Mouse (Mus musculus) frontal cortex, postnatal 10 days (tissue): Measurements from ENCODE around the gene Cxcl17.
"Not testable (repeated sequence)": the region's sequence is repeated elsewhere in the genome, so short reads cannot be mapped to it uniquely, and the experiment has no call there.

Experiments used
- DNase-seq, 2 experiments: peaks; one replicate each; pipeline ENCODE4 v3.0.0; 2022; ENCODE audit warnings: low spot score in 2 of 2, mixed read lengths in 1 of 2

The Cxcl17 gene

DNA sequence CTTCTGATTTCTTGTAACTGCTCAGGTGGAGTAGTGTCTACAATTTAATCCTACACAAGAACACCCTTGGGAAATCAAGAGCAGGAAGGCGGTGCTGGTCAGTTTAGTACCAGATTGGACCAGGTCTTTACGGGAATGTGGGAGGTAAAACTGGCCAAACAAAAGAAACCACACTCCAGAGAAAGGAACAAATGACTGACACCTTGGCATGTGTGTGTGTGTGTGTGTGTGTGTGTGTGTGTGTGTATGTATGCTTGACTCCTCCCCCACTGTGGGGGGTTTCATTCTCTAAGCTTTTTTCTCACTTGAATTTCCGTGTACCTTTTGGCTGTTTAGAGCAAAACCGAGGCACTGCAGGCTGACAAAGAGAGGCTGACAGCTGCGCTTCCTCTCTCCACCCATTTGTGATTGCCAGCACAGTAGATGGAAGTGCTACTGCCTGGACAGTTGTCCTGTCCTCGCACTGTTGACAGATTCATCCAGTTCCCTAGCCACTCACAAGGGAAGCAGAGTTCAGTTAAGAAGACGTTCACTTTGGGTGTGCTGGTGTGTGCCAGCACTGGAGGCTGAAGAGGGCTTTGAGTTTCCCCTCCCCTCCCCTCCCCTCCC, at the start of gene Cxcl17:
Gene Cxcl17, minus strand, starts transcription at position 54 of the 609 bp plus-strand sequence.
- no peak for DNase-seq

DNA sequence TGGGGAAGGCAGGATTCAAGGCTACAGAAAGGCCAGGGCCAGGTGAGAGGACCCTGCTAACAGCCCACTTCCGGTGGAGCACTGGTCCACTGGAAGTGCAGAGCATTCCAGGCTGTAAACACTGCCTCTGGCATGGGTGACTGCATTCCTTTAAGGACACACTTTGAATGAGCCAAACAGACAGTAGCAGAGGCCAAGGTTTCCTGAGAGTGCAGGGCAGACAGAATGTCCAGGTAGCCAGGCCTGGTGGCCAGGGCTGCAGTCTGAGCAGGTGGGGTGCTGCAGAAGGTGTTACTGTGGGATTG, 49.3 kb upstream of the Cxcl17 start:
- not testable (repeated sequence) for DNase-seq

DNA sequence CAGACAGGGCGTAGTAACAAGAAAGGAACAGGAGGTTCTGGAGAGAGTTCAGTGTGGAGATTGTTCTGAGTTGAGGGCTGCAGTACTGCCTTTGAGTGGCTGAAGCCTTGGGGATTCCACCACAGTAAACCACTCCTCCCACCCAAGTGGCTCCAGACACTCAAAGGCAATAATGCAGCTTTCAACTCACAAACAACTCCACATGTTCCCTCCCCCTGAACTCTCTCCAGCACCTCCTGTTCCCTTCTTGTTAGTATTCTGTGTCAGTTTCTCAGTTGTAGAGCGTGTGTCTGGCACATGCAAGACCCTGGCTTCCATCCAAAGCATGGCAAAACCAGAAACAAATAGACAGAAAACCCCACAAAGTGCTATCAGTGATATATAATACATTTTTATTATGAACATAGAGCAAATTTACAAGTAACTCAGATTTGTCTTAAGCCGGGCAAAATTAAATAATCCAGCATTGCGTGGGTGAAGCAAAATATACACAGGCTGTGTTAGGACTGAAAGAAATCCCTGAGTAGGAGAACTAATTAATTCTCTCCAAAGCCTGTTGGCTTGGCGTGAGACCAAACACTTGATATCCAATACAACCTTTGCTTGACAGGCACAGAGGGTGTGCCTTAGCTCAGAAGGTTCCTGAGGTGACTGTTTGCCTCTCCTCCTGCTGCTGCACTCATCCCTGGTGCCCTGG, 48.8 kb upstream of the Cxcl17 start:
- peak; percentile 17 to 22 for DNase-seq

DNA sequence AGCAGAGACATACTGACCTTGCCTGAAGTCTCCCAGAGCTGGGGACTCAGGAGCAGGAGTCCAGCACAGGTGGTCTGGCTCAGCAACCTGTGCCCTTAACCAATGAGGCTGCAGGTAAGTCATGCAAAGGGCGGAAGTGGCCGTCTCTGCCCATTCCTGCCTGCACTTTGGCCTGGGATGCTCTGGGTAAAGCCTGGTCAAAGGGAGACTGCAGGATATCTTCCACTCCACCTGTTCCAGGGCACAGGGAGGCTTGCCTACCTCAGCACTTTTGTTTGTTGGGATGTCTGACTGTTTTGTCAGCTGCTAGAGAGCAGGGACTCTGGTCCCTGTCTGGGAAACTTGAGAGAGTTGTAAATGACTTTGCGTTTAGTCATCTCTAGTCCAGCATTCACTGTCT, 39.4 kb upstream of the Cxcl17 start:
- no peak for DNase-seq

DNA sequence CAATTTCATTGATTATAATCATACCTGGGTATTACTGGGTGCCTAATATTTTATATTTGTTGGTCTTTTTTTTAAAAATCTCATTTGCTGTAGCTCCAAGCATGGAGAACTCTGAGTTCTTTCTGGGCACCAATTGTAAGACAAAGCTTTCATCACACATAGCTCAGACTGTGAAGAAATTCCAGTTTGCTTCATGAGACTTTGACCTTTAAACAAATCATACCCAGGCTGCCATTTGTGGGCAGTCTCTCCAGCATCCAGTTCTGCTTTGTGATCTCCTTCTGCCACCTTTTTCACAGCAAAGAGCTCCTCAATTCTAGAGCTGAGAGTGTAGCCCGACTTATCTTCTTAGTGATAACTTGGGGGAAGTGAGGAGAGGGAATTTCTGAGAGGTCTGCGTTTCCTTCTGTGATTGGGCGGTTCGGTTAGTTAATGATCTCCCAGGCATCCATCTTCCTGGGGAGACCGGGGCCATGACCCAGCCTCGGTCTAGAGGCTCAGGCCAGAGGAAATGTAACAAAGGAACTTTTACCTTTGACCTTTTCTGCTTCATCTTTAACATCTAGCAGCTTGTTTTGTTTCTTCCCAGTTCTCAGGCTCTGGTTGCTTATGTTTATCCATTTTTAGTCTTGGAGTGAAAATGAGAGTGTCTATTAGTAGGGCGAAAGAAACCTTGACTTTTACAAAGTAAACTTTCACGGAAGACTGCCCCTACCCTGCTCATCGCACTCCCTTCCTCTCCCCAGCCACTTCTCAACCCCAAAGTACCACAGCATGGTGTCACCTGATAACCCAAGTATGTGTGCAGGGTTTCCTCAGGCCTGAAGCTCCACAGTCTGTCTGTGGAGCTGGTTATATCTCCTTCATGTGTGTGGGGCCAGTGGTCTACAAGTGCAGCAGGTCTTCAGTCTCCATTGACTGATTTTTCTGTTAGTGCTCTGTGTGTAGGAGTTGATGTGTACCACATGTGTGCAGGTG, 37.5 kb upstream of the Cxcl17 start:
- no peak for DNase-seq

DNA sequence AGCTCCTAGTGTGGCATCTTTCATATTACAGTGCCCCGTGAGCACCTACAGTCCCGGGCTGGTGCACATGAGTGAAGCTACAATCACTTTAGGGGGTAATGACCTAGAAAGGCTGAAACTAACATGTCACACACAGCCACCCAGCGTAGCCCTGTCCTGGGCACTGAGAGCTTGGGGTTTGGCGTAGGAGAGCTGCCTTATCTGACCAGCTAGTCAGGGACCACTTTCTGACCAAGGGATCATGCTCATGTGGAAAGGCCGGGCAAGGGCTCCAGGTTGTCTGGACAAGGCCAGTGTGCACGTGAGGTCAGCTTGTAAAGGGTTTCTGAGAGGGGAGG, 28.1 kb upstream of the Cxcl17 start:
- no peak for DNase-seq

DNA sequence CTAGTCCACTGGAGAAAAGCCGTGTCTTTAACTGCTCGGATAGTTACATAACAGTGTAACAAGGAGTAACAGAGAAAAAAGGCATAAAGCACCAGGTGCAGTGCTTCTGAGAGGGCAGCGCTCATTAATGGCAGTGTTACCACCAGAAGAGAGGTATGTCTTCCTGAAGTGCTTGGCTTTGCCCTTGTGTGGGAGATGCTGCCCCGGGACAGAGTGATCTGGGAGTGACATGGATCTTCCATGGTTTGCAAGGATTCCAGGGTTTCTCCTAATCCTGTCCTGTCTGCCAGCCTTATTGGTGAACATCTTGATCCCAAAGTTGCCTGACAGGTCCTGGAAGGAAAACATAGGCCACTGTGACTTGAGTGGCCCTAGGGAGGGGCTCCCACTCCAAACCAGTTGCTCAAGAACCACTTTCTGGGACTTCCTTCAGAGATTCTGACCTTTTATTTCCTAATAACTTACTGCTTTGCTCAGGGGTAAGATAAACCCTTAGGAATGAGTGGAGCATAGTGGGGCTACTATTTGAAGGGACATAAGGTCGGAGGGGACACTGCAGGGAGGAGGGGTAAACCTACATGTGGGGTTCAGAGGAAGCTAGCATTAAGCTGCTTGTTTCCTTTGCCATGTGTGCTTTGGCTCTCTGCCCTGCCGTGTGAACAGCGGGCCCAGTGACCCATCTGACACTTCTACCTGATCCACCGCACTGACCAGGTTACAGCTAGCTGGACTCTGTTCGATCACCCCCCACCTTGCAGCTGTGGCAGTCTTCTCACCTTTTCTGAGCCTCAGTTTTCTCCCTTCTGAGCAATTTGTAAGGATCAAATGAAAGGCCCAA, 27.5 kb upstream of the Cxcl17 start:
- no peak for DNase-seq

DNA sequence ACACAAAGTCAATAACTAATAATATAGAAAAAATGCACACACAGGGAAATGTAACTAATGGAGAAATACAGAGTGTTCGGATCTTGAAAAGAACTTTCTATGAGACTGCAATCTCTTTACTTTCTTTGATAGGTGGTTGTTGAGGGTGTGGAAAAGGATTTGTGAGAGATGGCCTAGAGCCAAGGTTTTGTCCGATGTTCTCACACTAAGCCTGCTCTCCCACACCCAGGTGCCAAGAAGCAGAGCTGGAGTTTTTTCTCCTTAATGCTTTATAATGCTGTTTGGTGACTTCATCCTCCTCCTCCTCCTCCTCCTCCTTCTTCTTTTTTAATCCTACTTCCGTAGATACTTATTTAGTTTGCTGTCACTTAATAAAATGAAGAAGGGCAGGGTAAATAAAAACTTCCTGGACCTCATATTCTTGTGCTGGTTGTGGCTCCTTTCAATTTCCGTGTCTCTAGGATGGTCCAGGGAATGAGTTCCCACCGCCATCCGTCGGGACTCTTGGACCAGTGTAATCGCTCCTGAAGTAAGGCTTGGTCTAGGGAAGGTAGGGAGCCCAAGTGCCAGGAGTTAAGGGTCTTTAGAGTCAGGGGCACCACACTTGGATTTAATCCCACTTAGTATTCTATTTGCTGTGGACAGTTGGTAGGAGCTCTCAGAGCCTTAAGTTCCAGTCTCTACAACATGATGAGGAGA, 26.6 kb upstream of the Cxcl17 start:
- no peak for DNase-seq

DNA sequence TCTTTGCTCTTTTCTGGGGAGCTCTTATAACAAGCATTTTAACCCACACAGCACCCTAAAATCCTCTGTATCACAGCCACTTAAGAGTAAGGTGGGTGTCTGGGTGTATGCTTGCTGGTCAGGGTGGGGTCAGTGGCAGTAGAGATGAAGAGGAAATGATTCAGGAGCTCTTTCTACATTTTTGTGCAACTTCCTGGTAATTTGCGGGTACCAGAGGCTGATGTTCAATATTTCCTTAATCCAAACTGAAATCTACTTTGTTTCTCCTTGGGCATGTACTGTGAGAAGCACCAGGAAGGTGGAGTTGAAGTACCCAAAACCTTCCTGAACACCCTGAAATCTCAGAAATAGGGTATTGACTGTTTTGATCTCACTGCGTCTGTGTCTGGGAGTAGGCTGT, 24.0 kb upstream of the Cxcl17 start:
- DNase-seq: no peak

DNA sequence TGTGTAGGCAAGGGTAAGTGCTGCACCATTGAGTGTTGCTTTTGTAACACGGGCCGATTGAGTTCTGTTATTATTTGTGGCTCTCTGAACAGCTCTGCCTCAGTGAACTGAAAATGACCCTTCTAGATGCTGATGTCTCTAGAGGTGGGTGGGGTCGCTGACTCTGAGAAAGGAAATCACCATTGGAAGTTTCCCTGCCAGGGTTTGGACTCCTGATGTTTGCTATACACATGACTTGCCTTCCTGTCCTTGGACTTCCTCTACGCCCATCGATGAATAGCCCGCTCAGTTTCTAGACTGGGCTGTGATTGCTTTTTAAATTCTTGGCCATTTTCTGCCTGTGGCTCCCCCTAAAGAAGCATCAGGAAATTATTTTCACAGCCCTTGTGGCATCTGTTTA, 23.5 kb upstream of the Cxcl17 start:
- no peak for DNase-seq

DNA sequence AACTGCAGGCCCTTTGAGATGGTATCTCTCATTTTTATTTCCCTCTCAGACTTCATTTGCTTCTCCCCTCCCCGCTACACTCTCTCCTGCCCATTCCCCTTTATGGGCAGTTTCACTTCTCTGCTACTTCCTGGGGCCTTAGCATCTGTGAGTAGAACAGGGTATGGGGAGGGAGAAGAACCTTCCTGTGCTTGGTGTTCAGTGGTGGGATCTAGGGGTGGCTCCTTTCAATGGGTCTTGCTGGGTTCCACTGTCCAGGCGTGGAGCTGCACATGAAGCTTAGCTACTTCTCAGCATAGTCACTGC, 22.8 kb upstream of the Cxcl17 start:
- DNase-seq: no peak

DNA sequence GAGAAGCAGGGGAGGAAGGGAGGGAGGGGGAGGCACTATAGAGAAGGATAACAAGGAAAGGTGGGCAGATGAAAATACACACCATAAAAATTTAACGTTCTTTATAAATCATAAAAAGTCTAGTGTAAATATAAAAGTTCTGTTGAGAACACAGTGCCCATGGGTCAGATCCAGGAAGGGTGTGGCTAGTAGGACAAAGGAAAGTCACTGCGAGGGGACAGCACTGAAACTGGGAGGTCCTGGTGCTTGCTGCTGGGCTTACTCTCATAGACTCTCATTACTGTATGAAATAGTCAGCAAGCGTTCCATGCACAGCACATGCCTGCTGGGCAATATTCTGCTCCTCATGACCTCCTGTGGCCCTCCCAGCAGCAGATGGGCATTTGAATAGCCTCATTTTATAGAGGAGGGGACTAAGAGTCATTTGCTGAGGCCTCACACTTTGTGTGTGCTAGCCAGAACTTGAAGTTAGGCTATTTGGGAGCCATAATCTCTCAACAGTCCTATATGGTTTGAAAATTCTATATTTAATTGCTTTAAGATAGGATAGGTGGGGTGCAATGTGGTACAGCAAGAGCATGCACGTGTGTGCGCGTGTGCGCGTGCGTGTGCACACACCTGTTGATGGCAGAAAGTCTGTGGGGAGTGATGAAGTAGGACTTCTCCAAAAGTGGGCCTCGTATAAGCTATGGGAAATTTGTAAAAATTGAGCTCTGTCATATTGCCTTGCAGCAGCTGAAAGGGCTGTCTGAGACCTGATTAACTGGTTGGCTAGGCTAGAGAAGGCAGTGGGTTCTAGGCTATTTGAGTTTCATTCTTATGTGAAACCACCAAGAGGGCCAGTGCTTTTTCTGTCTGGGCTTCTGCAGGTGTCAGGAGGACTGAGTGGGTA, 22.2 kb upstream of the Cxcl17 start:
- no peak for DNase-seq

DNA sequence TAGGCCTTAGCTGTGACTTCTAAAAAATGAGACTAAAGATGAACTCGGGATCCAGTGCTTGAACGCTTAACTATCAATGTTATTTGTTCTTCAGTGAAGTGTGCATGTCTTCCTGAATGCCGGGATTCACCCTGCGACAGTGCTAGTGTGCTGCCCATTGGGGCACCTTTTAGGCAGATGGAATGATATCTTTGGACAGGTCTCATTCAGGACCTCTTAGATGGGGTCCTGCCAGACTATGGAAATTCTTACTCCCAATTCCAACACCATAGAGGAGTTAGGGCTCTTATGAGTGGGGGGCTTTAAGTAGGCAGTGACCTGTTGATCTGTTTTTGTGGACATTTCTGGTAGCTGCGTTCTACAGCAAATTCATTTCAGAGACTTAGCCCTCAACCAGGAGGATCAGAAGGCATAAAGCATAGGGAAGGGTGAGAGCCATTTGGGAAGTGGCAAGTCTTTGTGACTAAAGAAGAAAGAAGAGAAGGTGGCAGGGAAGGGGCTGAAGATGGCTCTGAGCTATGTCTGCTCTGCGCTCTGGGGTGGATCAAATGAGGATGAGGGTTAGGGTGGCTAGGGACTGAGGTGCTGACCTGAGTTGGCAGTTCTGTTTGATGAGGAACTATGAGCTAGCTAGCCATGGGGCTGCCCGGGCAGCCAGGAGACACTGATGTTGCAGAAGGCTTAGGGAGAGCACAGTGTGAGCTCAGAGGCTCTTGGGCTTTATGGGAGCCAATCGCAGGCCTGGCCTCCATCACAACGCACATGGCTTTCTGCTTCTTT, 21.3 kb upstream of the Cxcl17 start:
- no peak for DNase-seq

DNA sequence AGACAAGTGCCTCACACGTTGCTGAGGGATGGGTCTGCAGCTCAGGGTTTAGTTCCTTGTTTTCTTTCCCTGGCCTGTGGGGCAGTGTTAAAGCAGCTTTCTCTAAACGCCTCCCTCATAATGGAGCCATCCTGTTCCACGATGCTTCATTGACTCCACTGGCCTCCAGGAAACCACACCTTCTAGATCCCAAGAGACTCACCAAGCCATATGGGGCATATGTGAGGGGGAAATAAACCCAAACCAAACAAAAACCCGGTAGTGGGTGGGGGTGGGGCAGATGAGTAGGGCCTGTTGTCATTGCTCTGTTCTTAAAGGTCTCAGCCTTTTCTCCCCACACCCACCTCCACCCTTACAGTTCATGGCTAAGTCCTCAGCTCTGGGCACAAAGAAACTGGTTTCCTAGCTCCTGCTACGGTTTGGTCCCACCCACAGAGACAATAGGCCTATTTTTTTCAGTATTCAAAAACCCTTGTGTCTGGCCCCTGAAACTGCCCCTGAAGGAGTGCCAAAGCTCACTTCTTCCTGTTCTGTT, 20.4 kb upstream of the Cxcl17 start:
- no peak for DNase-seq

DNA sequence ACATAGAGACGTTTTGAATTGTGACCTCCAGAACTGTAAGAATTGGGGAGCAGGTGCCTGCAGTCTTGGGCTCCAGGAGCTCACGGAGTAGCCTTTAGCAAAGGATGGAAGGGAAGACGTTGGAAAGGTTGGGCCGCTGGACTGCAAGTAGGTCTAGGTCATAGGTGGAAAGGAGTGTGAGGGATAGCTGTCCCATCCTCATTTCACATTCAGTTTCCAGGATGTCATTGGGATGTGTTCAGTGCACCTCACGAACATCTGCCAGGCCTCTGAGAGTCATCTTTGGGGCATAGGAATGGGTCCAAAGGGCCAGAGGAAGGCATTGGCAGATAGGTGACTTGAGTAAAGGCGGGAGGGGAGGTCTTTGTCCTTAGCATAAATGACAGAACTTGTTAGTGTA, 19.7 kb upstream of the Cxcl17 start:
- no peak for DNase-seq

DNA sequence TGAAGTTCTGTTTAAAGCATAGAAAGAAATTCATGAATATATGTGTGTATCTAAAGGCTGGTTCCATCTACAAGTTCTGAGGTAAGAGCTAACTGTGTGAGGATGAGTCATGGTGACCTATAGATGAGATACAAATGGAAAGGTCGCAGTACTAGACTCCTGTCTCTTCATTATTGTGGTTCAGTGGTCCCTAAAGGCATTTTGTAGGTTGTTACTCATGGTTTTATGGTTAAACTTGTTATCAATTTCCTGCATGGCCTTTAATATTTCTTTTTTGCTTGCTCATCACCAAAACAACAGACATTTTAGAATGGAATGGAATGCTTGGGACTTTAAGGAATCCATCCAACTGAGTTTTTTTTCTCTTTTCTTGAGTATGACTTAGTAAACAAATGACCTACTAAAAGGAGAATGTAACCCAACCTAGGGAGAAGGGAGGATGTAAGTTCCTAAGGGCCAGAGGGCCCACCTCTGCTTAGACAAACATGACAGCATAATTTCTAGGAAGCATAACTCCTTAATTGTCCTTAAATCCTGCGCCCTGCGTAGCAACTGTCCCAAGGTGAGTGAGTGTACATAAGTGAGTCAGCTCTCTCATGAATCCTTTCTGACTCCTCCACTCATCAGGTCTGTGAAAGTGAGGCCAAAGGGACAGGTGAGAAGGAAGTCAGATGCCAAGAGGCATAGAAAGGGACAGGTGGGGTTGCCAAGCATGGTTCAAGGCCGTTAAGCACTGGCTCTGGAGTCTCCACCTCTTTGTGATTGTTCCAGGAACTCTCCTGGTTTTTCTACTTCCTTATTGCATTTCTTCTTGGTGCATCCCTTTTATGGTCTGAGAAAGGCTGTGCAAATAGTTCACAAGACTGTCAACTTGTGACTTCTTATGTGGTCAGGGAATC, 17.4 kb upstream of the Cxcl17 start:
- DNase-seq: no peak

DNA sequence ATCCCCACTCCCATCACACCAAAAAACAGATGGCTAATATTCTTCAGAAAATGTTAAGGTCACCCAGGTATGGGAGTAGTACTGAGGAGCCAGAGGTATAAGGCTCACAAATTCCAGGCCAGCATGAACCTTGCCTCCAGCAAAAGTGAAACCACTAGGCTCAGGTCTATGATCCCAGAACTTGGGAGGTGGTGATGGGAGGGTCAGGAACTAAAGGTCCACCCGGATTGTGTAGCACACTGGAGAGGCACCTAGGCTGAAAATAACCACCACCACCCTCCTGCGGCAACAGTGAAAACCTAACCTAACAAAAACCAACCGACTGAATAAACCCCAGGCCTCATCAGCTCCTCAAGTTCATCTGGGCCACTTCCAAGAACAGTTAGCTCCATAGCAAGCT, 15.6 kb upstream of the Cxcl17 start:
- no peak for DNase-seq

DNA sequence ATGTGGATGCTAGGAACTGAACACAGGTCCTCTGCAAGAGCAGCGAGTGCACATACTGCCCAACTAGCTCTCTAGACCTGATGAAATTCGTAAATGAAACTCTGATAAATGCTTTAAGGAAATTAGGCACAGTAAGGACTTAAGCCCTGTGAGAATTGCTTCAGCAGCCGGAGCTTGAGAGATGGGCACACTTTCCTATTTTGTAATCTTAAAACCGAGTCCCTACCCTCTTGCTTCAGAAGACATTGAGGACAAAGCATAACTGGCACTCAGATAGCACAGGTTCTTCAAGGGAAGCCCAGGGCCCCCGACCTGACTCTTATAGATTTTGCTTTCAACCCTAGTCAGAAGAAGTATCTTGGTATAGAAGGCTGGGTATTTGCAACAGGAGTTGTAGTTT, 14.5 kb upstream of the Cxcl17 start:
- DNase-seq: no peak
